Mouse (Mus musculus): ENCODE results near the gene Ubc.

GRCm38 (mm10) chr5:125392618-125392976 lies 2.6 kb upstream of the Ubc start:
- TF ChIP-seq EP300 (IDR thresholded peaks at IDR 0.05; ENCODE audit: low read depth) (no peak), CTCF (IDR thresholded peaks at IDR 0.05; ENCODE audit: low read depth) (no peak)
